Mouse (Mus musculus) CH12F3 (cell line): ENCODE data around the gene Cabp2.
"Not testable (repeated sequence)": the region's sequence is repeated elsewhere in the genome, so short reads cannot be mapped to it uniquely, and the experiment has no call there.

Experiments used
- in situ Hi-C: fragments of 300-500 bp; cut with MboI; formaldehyde crosslinking; loops from 2 replicates; pipeline ENCODE4 v1.14.3; 2020; ENCODE audit warnings: low sequenced_read_pairs

The Cabp2 gene

DNA sequence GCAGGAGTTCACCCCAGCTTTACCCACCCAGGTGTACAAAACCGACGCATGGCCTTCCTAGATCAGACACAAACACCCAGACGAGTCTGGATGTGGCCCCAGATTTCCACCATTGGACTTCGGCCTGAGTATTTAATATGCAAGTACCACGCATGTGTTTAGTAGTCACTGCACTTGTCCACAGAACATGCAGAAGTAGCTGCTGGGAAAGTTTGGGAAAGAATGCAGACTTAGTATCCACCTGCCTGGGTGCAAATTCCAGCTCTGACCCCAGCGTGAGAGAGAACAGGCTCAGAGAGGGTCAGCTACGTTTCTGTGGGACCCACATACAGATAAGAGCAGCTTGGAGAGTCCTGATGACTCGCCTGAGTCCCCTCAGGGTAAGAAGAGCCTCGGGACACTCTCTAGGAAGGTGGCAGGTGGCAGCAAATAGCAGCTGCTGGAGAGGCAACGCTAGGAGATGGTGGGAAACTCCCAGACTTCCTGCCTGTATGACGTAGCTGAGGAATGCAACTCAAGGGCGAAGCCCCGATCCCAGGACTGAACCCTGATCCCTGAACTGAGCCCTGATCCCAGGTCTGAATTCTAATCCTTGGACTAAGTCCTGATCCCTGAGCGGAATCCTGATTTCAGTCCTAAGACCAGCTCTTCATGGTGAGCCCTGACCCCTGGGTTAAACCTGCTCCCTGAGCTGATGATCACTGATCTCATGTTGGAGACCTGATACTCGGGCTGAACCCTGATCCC is 25.3 kb upstream of the Cabp2 start:
- in situ Hi-C loops, result no loop called here

DNA sequence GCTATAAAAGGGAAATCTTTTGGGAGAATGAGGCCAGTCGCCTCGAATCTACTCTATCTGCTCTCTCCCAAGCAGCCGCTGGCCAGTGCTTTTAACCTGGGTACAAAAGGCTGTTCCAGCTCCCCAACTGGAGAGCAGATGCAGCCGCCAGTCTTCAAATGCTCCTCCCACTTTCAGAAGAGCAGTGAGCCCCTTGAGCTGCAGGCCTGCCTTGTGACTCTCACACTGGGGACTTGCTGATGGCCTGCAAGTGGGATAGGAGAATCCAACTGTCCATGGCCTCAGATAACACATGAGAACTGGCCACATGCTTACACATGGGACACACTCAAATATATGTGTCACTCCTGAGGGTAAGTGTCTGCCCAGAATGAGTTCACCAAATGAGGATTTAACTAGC is 24.7 kb upstream of the Cabp2 start:
- in situ Hi-C loops, result no loop called here

DNA sequence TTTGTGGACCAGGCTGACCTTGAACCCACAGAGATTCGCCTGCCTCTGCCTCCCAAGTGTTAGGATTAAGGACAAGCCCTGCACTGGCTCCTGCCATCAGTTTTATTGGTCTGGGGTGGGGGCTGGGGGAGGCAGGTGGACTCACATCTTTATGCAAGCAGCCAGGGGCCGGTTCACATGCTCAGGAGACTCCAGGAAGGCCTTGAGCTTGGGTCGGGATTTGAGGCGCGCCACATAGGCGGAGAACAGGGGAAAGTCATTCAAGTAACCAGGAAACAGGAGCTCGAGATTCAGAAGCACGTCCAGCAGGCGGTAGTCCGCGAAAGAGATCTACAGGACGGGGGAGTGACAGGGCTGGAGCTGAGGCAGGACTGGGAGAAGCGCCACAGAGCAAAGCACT is 24.0 kb upstream of the Cabp2 start:
- in situ Hi-C loops, result no loop called here

DNA sequence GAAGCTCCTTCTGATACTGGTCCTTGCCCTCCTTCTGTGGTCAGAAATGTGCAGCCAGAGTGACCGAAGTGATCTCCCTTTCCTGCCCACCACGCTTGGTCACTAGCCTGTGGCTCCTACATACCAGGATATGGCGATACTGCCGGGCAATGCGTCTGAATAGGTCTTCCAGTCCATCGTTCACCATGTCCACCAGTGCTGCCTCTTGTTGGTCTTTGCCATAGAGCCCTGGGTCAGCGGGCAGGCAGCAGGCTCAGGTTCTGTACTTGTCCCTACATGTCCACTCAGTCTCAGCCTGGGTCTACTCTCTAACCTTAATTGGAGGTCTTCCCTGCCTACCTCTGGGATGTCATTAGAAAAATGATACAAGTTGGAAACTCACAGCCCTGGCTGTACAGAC is 23.4 kb upstream of the Cabp2 start:
- in situ Hi-C loops, result no loop called here

DNA sequence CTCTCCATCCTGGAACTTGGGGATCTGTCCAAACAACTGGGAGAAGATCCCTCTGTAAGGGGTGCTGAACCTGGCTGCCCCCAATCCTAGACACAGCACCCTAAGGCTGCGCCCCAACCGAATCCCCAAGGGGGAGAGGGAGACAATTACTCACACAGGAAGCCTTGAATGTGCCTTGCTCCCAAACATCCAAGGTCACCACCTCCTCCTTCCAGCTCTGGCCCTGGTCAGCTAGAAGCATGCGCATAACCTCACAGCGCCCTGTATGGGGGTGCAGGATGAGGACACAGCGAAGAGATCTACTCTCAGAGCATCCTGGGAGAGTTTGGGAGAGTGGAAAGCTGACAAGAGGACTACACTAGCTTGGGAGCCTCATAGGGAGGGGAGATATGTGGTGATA is 22.8 kb upstream of the Cabp2 start:
- in situ Hi-C loops, result no loop called here

DNA sequence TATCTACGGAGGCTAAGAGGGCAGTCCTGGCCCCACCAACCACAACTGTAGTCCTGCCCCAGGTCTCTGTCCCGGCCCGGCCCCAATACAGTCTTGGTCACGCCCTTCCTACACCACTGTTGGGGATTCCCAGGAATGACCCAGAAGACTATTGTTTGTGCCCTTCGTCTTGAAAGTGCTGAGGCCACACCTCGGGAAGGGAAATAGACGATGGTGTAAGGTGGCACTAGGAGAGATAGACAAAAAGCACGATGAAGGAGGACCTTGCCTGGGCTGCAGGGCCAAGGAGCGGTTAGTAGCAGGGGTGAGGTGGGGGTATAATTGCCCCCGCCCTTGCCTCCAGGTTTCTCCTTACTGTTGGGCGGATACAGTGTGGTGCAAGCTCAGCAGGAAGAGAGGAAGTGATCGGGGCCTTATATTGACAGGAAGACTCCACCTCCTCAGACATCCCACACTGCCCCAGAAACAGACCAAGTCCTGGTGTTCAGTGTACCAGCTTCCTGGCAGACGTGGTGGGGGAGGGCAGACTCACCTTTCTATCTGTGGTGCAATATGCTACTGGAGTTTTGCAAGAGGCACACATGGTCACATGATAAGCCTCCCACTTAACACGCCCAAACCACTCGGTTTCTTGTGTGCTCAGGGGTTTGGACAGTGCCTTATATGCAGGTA is 22.2 kb upstream of the Cabp2 start, which contains the start of gene Gstp3:
Gene Gstp3 (minus strand): TSS at position 501 of the 672 bp plus-strand sequence.
- in situ Hi-C loops, result no loop called here

DNA sequence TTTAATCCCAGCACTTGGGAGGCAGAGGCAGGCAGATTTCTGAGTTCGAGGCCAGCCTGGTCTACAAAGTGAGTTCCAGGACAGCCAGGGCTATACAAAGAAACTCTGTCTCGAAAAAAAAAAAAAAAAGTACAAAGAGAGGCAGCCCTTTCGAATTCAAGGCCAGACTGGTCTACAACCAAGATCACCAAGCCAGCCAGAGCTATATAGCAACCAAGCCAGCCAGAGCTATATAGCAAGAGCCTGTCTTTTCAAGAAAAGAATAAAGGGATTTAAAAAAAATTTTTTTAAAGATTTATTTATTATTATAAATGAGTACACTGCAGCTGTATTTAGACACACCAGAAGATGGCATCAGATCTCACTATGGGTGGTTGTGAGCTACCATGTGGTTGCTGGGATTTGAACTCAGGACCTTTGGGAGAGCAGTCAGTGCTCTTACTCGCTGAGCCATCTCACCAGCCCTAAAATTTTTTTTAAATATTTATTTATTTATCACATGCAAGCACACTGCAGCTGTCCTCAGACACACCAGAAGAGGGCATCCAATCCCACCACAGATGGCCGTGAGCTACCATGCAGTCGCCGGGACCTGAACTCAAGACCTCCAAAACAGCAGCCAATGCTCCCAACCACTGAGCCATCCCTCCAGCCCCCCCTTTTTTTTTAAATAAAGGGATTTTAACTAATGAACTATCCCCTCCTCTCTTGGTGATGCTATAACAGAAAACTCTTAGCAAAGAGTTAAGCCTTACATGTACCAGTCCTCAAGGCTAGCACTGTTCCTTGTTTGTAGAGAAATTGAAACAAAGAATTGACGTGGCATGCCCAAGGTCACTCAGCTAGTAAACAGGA is 21.1 kb upstream of the Cabp2 start:
- in situ Hi-C loops, result not testable (repeated sequence)

DNA sequence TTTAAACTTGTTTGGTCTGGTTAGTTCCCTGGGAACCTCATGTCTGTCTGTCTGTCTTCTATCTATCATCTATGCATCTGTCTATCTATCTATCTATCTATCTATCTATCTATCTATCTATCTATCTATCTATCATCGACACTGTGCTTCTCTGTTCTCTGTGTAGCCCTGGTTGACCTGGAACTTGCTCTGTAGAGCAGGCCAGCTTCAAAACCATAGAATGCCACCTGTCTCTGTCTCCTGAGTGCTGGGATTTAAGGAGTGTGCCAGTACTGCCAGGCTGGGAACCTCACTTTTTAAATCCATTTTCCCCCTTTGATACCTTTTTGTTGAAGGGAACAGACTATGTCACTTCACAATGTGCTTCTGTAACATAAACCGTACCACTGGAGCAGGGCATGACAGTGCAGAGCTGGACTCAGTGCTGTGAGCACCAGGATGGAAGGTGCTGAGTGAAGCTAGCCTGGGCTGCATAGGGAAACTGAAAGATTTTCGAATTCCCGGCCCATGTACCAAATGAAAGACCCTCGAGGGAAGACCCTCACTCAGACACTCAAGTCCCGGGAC is 20.4 kb upstream of the Cabp2 start:
- in situ Hi-C loops, result no loop called here

DNA sequence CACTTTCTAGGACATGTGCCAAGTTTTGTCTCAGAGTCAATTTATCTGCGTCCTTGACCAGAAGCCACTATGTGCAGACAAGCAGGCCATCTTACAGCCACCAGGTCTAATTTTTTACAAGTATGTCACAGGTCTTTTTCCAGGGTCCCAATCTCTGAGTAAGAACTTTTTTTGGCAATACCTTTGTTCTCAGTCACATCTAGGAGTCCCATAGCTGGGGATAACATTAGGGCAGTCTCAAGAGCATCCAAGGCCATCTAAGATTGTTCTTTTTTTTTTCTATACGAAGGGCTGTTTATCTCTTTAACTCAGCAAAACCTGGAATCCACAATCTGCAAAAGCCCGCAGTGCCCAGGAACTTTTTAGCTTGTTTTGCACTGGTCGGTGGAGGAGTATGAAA is 18.0 kb upstream of the Cabp2 start:
- in situ Hi-C loops, result not testable (repeated sequence)

DNA sequence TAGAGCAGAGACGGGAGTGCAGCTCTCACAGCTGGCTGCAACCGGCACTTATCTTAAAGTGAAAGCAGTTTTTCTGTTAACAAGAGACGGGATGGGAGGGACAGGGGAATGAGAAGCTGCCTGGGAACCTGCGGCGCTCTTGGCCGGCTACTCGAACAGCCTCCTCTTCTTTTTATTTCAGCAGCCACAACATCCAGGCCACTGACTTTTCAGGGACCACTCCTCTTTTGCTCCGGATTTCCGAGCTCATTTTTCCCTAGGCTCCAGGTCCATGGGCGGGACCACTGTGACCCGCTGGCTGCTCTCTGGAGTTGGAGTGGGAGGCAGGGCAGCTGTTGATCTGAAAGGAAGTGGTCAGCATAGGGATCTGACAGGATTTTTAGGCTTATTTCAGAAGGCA is 16.9 kb upstream of the Cabp2 start:
- in situ Hi-C loops, result not testable (repeated sequence)

DNA sequence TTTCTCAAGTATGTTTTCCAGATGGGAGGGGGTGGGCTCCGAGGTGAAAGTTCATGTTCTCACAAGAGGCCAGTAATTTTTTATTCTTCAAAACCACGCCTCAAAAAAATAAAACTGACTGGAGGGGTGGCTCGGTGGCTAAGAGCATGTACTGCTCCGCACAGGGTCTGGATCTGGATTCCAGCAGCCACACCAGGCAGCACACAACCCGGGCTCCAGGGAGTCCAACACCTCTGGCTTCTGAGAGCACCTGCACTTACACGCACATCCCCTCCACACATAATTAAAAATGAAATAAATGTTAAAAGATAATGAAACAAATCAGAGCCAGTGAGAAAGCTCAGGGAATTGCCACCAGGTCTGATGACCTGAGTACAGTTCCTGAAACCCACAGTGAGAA is 15.1 kb upstream of the Cabp2 start:
- in situ Hi-C loops, result no loop called here

DNA sequence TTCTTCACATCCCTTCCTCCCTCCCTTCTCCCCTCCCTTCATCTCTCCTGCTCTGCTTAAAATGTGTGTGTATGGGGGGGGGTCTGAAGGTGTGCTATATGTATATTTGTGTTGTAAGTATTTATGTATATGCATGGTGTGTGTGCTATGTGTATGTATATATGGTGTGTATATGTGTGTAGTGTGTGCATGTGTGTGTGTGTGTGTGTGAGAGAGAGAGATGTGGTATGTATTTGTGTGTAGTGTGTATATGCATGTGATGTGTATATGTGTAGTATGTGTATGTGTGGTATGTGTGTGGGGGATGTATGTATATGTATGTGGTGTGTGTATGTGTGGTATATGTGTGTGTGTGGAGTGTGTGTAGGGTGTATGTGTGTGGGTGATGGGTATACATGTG is 14.5 kb upstream of the Cabp2 start:
- in situ Hi-C loops, result no loop called here

DNA sequence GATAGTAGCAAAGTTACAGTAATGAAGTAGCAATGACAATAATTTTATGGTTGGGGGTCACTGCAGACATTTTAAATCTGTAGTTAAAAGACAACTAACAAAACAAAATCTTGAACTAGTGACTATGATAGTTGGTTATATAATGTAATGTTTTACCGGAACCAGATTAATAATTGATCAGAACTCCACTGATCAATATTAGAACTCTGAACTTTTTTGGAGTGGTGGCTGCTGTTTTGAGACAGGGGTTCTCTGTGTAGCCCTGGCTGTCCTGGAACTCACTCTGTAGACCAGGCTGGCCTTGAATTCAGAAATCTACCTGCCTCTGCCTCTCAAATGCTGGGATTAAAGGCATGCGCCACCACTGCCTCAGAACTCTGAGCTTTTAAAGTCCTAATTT is 13.1 kb upstream of the Cabp2 start:
- in situ Hi-C loops, result not testable (repeated sequence)

DNA sequence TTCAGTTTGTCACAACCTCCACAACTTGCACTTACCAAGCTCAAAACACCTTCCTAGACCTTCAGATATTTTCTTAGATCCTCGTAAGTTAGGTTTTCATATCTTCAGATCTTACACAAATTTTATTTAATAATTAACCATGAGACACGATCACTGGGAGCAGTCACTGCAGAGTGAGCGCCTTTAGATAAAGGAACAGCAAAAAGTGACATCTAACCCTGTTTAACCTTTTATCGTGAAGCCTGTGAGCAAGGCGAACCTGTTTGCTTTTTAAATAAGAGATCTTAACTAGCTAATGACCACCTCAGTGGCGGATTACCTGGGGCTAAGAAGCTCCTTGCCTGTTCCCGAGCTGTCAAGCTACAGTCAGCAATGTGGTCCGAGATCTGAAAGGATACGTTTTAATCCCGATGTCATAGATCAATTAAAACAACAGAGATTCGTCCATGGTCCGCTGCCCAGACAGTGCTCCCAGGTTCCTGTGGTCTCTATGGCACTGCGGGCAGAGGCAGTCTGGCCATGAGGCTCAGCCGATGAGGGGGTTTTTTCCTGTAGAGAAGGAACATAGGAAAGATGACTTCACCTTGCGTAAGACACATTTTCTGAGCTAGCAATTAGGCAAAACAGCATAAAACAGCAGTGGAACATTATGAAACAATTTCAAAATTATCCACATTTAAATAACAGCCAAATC is 12.5 kb upstream of the Cabp2 start:
- in situ Hi-C loops, result no loop called here

DNA sequence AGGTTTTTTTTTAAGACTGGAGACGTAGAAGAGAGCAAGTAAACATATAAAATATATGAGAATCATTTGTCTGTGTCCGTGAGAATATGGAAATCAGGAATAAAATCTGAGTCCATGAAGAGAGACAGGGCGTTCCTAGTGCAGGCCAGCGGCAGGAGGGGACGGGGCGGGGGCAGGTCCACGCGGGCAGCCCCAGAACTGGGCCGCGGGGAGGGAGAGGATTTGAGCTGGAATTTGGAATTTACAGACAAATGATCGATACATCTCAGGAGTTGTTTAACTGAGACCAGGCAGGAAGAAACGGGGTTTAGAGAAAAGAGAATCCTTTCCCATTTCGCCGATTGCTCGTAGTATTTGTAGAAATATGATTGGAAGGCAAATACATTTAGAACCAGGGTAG is 11.1 kb upstream of the Cabp2 start:
- in situ Hi-C loops, result no loop called here

DNA sequence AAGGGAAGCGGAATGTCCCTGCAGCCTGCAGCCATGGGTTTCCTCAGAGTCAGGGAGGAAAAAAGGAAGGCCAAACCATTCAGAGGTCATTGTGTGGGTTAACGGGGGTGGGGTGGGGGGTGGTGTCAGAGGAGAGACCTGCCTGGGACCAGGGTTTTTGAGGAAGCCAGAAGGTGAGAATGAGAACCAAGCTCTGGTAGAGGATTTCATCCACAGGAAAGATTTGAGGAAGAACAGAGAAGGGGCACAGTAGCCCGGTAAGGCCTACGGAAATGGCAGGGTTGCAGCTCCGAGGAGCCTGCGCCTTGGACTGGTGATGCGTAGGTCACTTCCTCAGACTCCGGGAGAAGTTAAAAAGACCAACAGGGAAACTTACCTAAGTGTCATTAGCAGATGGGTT is 10.6 kb upstream of the Cabp2 start:
- in situ Hi-C loops, result no loop called here

DNA sequence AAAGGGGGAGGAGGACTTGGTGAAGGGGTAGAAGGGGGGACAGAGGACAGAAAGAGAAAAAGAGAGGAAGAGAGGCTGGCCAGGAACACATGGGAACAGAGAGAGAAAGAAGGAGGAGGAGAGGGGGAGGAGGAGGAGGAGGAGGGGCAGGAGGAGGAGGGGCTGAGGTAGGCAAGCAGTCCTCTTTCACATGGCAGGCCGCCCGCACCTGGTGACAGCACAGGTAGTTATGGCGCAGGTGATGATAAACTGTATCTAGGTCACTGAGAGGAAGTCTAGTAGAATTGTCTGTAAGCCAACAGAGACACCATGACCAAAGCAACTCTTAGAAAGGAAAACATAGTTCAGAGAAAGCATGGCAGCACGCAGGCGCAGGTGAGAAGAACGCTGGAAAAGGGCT is 10.0 kb upstream of the Cabp2 start:
- in situ Hi-C loops, result no loop called here

DNA sequence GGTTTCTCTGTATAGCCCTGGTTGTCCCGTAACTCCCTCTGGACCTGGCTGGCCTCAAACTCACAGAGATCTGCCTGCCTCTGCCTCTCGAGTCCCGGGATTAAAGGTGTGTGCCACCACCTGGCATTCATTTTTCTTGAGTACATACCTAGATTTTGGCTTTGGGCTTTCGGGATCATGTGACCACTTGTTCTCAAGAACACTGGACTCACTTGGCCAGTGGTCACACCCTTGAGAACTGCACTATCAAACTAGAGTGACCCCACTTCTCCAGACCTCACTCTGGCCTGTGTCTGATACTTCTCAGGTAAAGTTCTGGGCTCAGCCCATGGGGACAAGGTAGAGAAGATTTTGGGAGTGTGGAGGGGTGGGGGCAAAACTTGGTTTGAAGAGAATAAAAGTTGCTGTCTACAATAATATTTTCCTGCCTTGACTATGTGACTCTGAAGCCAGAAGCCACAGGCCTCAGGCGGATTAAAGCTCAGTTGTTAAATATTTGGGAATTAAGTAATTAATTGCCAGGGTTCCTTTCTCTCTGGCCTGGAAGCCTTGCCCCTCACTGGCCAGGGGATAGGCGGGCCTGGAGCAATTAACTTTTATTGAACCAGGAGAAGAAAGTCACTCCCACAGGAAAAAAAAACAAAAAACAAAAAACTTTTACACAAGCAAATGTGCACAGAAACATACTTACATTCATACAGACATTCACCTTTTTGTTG is 8.5 kb upstream of the Cabp2 start:
- in situ Hi-C loops, result no loop called here

DNA sequence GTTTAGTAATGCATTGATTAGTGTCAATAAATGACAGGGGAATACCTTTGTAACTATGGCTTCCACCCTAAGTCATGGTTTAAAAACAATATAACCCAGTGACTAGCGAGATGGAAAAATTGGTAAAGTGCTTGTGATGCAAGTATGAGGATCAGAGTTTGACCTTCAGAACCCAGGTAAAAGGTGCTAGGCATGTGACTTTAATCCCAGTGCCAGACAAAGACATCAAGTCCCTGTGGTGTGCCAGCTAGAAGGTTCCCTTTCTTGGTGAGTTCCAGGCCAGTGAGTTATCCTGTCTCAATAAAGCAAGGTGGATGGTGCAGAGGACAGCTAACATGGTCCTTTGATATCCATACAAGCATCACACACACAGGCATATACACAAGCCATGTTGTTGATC is 5.8 kb upstream of the Cabp2 start:
- in situ Hi-C loops, result no loop called here

DNA sequence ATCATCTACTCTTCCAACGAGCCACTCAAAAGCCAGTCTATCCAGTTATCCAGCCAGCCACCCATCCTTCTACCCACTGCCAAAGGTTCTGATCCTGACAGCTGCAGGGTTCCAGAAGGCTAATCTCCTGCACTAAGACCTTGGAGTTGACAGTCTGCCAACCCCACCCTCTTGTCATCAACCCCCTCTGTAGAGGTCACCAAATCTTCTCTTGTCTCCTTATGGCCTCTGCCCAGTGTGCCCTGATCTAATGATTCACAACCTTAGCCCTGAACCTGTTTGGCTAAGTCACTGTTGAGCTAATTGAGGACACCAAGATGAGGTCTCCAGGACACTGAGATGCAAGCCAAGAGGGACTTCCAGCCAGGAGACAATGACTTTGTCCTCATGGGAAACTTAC is 1.8 kb upstream of the Cabp2 start:
- in situ Hi-C loops, result no loop called here
